Mouse (Mus musculus): ENCODE results near the gene Ksr1.
A peak's percentile ranks its signal among the peaks of the same experiment; 100 is the strongest.

GRCm38 (mm10) chr11:78984483-78985177, 161.6 kb downstream of the Ksr1 start, which contains the start of gene Lgals9:
- TF ChIP-seq CTCF (IDR thresholded peaks at IDR 0.05; ENCODE audit: low read depth, low read length): no peak
- peak; percentile 92; the same call in 1 of the 2 replicates for TF ChIP-seq POLR2A (IDR thresholded peaks at IDR 0.05; ENCODE audit: extremely low read depth, insufficient read depth, low read length)

Measured in liver, adult 2 months (tissue).